Mouse (Mus musculus) olfactory bulb, adult 2 months (tissue): ENCODE measurements around the gene Olfr822.

Experiments used
- CTCF ChIP-seq: fragments of 200-500 bp; IDR thresholded peaks from 2 replicates; pipeline ENCODE4 v1.5.1; 2012; ENCODE audit warnings: low read depth, mild to moderate bottlenecking, low read length, moderate library complexity; ENCODE audit not compliant: insufficient read depth
- POLR2A ChIP-seq: fragments of 200-500 bp; IDR thresholded peaks from 2 replicates; pipeline ENCODE4 v1.6.1; 2012; ENCODE audit warnings: mild to moderate bottlenecking, low read depth, low read length, moderate library complexity; ENCODE audit not compliant: insufficient read depth

DNA sequence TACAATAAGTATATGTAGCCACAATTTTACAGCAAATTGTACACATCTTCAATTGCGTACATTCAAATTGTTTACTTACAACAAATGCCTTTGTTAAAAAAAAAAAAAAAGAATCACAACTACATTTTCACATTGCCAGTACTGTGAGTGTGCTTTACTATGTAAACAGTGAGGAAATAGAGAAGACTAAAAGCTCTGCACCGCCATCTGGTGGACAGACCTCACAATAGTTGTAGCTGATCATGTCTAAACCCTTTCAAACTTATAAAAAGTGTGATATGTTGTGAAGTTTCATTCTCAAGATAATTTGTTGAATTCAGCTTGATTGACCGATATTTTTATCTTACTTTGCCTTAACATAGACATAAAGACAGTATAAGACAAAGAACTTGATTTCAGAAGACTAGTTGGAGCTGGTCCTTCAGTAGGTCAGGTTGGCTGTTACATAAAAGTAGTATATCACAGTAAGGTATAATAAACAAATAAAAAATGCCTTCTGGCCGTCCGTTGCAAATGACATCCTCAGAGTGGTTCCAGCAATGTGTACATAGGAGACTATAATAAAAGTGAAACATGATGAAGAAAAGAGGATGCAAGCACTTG, 21.9 kb downstream of the Olfr822 start:
- TF ChIP-seq CTCF, result no peak
- TF ChIP-seq POLR2A, result no peak
